Mouse (Mus musculus): Measurements from ENCODE around the gene Cradd.

Gene Cradd

GRCm38 (mm10) chr10:95323393-95324277 is at the start of gene Cradd:
Gene Cradd (minus strand): TSS chr10:95324133.
- DNase-seq (ENCODE audit: low read depth in 2 of 2, low spot score in 2 of 2) = peak; percentile 73 to 83

GRCm38 (mm10) chr10:95373340-95373739 is 49.4 kb upstream of the Cradd start:
- DNase-seq (ENCODE audit: low read depth in 2 of 2, low spot score in 2 of 2) = no peak

- DNase-seq (ENCODE audit: low read depth in 2 of 2, low spot score in 2 of 2) = no peak
Observed at GRCm38 (mm10) chr10:95371942-95372341, 48.0 kb upstream of the Cradd start.

GRCm38 (mm10) chr10:95369190-95369589 is 45.3 kb upstream of the Cradd start:
- DNase-seq (ENCODE audit: low read depth in 2 of 2, low spot score in 2 of 2) = no peak

- no peak for DNase-seq (ENCODE audit: low read depth in 2 of 2, low spot score in 2 of 2)
Observed at GRCm38 (mm10) chr10:95368151-95368550, 44.2 kb upstream of the Cradd start.

GRCm38 (mm10) chr10:95367661-95368089 is 43.7 kb upstream of the Cradd start:
- no peak for DNase-seq (ENCODE audit: low read depth in 2 of 2, low spot score in 2 of 2)

- DNase-seq (ENCODE audit: low read depth in 2 of 2, low spot score in 2 of 2) = no peak
Observed at GRCm38 (mm10) chr10:95367241-95367640, 43.3 kb upstream of the Cradd start.

GRCm38 (mm10) chr10:95362326-95362725 is 38.4 kb upstream of the Cradd start:
- DNase-seq (ENCODE audit: low read depth in 2 of 2, low spot score in 2 of 2) = no peak

GRCm38 (mm10) chr10:95361260-95361841 is 37.4 kb upstream of the Cradd start:
- DNase-seq (ENCODE audit: low read depth in 2 of 2, low spot score in 2 of 2) = no peak

GRCm38 (mm10) chr10:95360048-95360447 is 36.1 kb upstream of the Cradd start:
- DNase-seq (ENCODE audit: low read depth in 2 of 2, low spot score in 2 of 2) = no peak

GRCm38 (mm10) chr10:95357721-95358120 is 33.8 kb upstream of the Cradd start:
- no peak for DNase-seq (ENCODE audit: low read depth in 2 of 2, low spot score in 2 of 2)

- no peak for DNase-seq (ENCODE audit: low read depth in 2 of 2, low spot score in 2 of 2)
Observed at GRCm38 (mm10) chr10:95356711-95357110, 32.8 kb upstream of the Cradd start.

GRCm38 (mm10) chr10:95355678-95356268 is 31.8 kb upstream of the Cradd start:
- no peak for DNase-seq (ENCODE audit: low read depth in 2 of 2, low spot score in 2 of 2)

- DNase-seq (ENCODE audit: low read depth in 2 of 2, low spot score in 2 of 2) = no peak
Observed at GRCm38 (mm10) chr10:95354673-95355072, 30.7 kb upstream of the Cradd start.

- no peak for DNase-seq (ENCODE audit: low read depth in 2 of 2, low spot score in 2 of 2)
Observed at GRCm38 (mm10) chr10:95354047-95354446, 30.1 kb upstream of the Cradd start.

GRCm38 (mm10) chr10:95348457-95348856 is 24.5 kb upstream of the Cradd start:
- DNase-seq (ENCODE audit: low read depth in 2 of 2, low spot score in 2 of 2) = no peak

- no peak for DNase-seq (ENCODE audit: low read depth in 2 of 2, low spot score in 2 of 2)
Observed at GRCm38 (mm10) chr10:95347776-95348175, 23.8 kb upstream of the Cradd start.

GRCm38 (mm10) chr10:95342833-95343590 is 19.1 kb upstream of the Cradd start:
- no peak for DNase-seq (ENCODE audit: low read depth in 2 of 2, low spot score in 2 of 2)

GRCm38 (mm10) chr10:95340676-95341075 is 16.7 kb upstream of the Cradd start:
- no peak for DNase-seq (ENCODE audit: low read depth in 2 of 2, low spot score in 2 of 2)

GRCm38 (mm10) chr10:95337589-95337988 is 13.7 kb upstream of the Cradd start:
- DNase-seq (ENCODE audit: low read depth in 2 of 2, low spot score in 2 of 2) = no peak

- no peak for DNase-seq (ENCODE audit: low read depth in 2 of 2, low spot score in 2 of 2)
Observed at GRCm38 (mm10) chr10:95336781-95337544, 13.0 kb upstream of the Cradd start.

Measured in CD8-positive naive resting alpha-beta T cell, adult 2 months (primary cell).